Mouse (Mus musculus) right cerebral cortex, postnatal 4 days (tissue): Measurements from ENCODE around the gene C1s1.
"Not testable (repeated sequence)": the region's sequence is repeated elsewhere in the genome, so short reads cannot be mapped to it uniquely, and the experiment has no call there.

ENCODE experiments used
- DNase-seq: peaks from one replicate; pipeline ENCODE4 v3.0.0-alpha.2; 2022

Gene C1s1

DNA sequence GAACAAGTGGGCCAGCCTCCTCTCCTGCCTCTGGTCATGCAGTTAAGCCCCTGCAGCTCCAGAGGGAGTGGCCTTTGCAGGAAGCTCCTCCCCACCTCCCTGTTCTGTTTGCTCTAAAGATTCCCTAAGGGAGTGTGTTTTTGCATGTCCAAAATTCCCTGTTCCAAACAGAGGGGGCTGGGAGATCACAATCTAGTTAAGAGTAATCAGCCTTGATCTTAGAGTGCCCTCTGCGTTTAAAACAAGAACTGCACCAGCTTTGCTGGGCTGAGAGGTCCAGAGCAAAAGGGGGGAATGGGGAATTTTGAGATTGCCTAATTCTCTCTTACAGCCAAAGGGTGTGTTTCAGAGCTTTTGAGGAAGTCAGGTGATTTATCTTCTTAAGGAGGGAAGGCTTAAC is at the start of gene C1s1:
Gene C1s1, minus strand, starts transcription at position 76 of the 400 bp plus-strand sequence.
- DNase-seq: peak; percentile 39

DNA sequence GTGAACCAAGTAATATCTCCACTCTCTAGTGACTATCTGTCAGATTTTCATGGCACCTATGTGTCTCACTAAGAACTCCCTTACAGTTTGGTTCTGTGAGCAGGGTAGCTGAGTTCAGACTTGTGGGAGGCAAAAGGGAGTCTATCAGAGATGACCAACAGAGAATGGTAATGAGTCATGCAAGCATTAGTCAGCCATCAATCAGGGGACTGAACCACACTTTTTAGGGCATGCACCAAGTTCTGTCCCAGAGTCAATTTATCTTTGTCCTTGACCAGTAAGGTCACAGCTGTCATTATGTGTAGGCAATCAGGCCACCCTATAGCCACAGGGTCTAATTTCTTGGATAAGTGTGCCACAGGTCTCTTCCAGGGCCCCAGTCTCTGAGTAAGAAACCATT is 46.6 kb upstream of the C1s1 start:
- no peak for DNase-seq

- no peak for DNase-seq
These were observed 44.1 kb upstream of the C1s1 start for GRCm38 (mm10) chr6:124586266-124586665.

DNA sequence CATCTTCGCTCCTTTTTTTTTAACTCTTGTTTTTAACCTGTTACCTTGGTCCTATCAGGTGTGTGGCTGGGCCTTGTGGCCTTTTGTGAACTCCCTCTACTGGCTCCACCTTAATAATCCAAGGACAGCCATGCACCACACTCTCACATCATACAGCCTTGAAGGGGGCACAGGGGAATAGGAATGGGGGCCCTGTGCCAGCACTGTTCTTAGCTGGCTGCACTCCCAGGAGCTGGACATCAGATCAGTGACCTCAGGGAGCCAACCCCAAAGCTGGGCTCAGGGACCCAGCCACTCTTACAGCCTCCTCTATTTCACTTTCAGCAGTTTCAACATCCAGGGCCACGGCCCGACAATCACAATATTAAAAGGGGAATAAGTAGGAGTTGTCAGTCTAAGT is 43.6 kb upstream of the C1s1 start:
- DNase-seq: no peak

GRCm38 (mm10) chr6:124584935-124585334 is 42.8 kb upstream of the C1s1 start:
- no peak for DNase-seq

- no peak for DNase-seq
These were observed 40.1 kb upstream of the C1s1 start for GRCm38 (mm10) chr6:124582231-124582630.

DNA sequence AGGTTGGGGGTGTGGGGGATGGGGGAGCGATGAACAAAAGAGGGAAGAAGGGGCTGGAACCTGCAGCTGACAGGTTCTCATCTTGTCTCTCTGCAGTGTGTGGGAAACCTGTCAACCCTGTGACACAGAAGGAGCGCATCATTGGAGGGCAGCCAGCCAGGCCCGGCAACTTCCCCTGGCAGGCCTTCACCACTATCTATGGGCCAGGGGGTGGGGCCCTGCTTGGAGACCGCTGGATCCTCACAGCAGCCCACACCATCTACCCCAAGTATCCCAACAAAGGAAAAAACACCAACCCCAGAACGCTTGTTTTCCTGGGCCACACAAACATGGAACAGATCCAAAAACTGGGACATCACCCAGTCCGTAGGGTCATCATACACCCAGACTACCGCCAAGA is 38.0 kb upstream of the C1s1 start:
- not testable (repeated sequence) for DNase-seq

GRCm38 (mm10) chr6:124575155-124575678 is 33.1 kb upstream of the C1s1 start:
- not testable (repeated sequence) for DNase-seq

GRCm38 (mm10) chr6:124570026-124570425 is 27.9 kb upstream of the C1s1 start, which contains the start of gene C1rb:
TSS of gene C1rb (plus strand) at chr6:124570294.
- DNase-seq: peak; percentile 70

DNA sequence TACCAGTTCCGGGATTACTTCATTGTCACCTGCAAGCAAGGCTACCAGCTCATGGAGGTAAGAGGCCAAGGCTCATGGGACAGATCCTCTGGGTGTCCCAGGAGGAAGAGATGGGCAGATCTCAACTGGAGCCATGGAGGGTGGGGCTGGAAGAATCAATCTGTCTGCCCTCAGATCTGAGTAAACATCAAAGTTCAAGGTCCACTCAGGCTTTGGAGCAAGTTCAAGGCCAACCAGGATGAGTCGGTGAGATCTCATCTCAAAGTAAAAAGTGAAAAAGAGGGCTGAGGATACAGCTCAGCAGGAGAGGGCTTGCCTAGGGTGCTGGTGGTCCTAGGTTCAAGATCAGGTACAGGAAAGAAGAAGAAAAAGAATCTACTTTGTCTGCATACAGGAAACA is 19.5 kb upstream of the C1s1 start:
- not testable (repeated sequence) for DNase-seq

GRCm38 (mm10) chr6:124561156-124561555 is 19.0 kb upstream of the C1s1 start:
- not testable (repeated sequence) for DNase-seq

- not testable (repeated sequence) for DNase-seq
These were observed 13.8 kb upstream of the C1s1 start for GRCm38 (mm10) chr6:124555956-124556355.

DNA sequence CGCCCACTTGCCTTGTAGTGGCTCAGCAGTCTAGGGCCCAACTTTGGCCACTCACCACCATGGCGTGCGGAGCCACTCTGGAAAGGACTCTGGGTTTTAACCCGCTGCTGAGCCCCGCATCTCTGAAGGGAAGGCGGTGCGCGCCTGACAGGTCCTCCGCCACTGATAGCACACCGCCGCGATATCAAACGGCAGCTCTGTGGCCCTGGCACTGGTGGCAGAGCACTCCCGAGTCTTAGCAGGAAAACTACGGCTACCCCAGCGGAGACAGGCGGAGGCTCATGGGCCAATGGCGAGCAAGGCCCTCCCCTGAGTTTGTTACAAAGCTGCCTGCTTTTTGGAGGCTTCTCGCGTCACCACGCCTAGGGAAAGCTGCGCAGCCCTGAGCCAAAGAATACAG is 10.6 kb upstream of the C1s1 start:
- no peak for DNase-seq

DNA sequence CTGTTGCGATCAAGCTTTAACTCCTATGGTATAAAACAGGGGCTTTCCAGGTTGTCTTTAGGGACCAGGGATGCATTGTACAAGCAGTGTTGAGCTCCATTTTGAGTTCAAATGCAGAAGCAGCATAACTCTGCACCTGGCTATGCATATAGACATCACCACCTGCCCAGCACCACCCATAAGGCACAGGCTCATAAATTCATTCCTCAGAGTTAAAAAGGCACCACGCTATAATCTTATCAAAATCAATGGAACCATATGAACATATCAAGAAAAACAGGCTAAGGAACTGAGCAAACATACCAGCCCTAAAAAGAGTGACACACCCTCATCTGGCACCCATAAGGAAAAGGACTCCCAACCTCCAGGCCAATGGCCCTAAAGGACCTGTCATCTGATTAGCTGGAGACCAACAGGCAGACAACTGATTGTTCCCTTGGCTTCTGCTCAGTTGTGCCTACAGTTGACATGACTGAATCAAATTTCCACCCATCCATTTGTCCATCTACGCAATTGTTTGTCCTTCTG is 6.9 kb upstream of the C1s1 start:
- no peak for DNase-seq

- DNase-seq: not testable (repeated sequence)
These were observed 5.8 kb upstream of the C1s1 start for GRCm38 (mm10) chr6:124547979-124548378.

GRCm38 (mm10) chr6:124545425-124545824 is 3.3 kb upstream of the C1s1 start:
- DNase-seq: no peak

DNA sequence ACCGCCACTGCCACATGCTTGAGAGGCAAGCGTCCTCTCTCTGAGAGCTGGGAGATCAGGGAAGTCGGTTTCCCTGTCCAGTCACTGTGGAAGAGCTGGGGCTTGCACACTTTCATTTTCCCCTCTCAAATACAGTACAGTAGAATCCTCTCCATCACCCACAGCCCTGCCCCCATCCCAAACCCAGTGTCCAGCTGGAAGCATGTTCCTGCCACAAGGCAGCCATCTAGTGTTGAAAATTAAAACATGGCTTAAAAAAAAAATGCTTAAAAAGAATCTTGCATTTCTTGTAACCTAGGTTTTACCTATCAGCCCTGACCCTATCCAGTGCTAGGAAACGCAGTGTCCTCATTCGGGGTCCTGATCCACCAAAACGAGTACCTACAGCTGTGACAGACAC is 2.3 kb upstream of the C1s1 start:
- DNase-seq: peak; percentile 16

DNA sequence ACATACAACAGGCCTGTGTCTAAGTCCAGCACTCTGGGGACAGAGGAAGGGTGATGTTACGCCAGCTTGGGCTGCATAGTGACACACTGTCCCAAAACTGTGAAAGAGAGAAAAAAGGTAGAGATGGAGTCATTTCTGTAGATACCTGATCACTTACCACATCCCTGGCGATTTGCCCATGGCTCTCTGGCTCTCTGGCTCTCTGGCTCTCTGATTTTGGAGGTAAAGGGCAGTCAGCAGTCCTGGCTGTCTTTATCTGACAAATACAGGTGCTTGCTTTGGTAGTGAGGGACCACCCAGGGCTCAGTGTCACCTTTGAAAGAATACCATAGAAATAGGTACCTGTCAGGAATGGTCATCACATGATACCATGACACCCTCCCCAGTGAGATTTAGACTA is 983 bp downstream of the C1s1 start:
- DNase-seq: not testable (repeated sequence)

GRCm38 (mm10) chr6:124536125-124536829 is 5.9 kb downstream of the C1s1 start:
- DNase-seq: not testable (repeated sequence)

GRCm38 (mm10) chr6:124531077-124531476 is 11.1 kb downstream of the C1s1 start:
- no peak for DNase-seq

DNA sequence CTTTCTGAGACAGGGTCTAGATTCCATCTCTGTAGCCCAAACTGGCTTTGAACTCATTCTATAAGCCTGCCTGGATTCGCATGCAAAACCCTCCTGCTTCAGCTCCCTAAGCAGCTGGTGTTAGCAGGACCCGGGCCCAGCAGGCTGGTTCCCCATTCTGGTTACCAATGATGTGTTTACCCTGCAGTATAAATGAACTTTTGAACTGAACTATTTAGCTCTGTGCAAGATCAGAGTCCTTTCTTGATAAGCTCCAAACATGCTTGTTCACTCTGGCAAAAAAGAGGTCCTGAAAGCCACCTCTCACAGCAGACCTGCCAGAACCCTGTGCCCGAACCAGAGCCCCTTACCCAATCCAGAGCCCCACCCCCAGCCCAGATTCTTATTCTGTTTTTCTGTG is 14.3 kb downstream of the C1s1 start:
- no peak for DNase-seq

- DNase-seq: not testable (repeated sequence)
These were observed 20.1 kb downstream of the C1s1 start for GRCm38 (mm10) chr6:124522082-124522481.

GRCm38 (mm10) chr6:124517733-124518132 is 24.4 kb downstream of the C1s1 start:
- DNase-seq: not testable (repeated sequence)

DNA sequence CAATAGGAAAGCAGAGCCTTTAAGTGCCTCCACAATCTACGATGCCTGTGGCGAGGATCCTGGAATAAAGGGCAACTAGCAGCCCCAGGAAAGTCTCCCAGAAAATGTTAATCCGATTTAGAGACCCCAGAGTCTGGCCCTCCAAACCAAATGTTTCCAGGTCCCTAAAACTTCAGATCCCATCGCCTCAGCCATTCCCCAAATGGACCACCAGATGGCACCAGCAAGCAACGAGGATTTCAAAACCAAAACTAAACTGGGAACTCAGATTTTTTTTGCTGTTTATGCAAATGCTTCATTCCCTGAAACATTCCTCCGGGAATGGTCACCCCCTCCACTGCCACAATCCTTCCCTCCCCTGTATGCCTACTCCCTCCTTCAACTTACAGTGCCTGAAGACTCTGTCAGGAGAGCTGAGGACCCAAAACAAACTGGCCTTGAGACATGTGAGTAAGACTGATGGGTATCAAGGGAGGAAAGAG is 29.8 kb downstream of the C1s1 start, which contains the start of gene C1ra:
Gene C1ra, plus strand, starts transcription at position 51 of the 482 bp plus-strand sequence.
- DNase-seq: peak; percentile 65
